Mouse (Mus musculus): ENCODE data around the gene Tsc22d3.
"Not testable (repeated sequence)": the region's sequence is repeated elsewhere in the genome, so short reads cannot be mapped to it uniquely, and the experiment has no call there.

Tsc22d3 gene

GRCm38 (mm10) chrX:140500306-140500705 lies 100.2 kb downstream of the Tsc22d3 start:
- no peak for DNase-seq (ENCODE audit: low read depth, low spot score)

GRCm38 (mm10) chrX:140498431-140498830 lies 102.0 kb downstream of the Tsc22d3 start:
- not testable (repeated sequence) for DNase-seq (ENCODE audit: low read depth, low spot score)

- no peak for DNase-seq (ENCODE audit: low read depth, low spot score)
Measured at GRCm38 (mm10) chrX:140494170-140494569, 106.3 kb downstream of the Tsc22d3 start.

DNA sequence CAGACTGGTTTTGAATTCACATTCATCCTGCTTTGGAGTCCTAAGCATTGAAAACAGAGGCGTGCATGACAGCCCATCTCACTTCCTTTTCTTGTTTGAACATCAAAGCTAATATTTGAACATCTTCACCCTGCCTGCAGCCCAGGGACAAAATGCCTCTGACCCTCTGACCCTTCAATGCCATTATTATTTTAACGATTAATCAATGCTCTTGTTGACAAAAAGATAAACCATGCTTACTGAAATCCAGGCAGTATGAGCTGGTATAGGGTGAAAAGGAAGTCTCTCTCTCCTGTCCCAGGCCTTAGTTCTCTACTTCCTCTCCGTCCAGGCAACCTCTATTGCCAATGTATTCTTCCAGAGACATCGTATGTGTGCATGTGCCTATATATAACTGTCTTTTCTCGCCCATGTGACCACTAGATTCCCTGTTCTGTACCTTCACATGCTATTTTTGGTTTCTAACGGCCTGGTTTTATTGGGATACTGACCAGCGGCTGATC lies 106.9 kb downstream of the Tsc22d3 start:
- no peak for DNase-seq (ENCODE audit: low read depth, low spot score)

DNA sequence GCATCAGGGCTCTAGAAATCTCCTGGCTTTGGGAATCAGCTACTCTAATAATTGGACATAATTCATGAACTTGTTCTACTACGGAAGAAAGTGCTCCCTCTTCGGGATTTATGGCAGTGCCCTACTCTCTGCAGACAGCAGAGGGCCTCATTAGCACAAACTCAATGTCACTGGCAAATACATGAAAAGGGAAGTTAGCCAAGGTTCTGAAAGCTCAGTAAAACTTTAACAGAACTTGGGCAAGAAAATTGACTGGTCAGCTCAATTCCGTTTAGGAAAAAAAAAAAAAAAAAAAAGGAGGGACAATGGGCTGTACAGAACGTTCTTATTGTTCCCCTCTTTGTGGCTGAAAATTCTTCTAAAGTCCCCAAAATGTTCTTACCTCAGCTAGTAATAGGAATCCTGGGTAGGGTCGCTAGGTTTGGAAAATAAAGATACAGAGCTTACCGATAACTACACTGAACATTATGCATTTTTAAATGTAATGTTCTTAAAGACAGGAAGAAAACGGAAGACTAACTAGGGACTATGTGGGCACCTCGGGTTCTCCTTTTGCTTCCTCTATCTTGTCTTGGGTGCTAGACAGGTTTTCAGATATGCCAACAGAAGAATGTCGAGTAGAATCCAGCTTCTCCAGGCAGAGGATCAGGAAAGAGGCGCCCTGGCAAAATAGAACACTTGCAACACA lies 108.4 kb downstream of the Tsc22d3 start:
- DNase-seq (ENCODE audit: low read depth, low spot score): peak; percentile 69

DNA sequence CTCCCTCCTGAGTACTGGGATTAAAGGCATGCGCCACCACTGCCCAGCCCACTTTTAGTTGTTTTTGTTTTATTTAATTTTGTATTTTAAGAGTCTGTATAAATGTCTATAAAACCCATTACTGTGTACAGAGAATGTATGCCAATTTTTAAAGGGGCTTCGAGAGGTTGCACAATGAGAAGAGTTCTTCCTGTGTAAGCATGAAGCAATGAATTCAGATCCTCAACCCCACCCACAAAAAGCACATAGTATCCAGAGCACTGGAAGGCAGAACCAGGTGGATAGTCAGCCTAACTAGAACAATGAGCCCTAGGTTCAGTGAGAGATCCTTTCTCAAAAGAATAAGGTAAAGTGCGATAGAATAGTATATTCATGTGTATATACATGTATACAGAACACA lies 110.3 kb downstream of the Tsc22d3 start:
- no peak for DNase-seq (ENCODE audit: low read depth, low spot score)
